Mouse (Mus musculus) lung, adult 2 months (tissue): ENCODE results near the gene B3galt1.

Experiments
- CTCF ChIP-seq: fragments of 200-500 bp; IDR thresholded peaks from 2 replicates; pipeline ENCODE4 v1.5.1; 2011; ENCODE audit warnings: mild to moderate bottlenecking, low read length, control low read depth; ENCODE audit not compliant: insufficient read depth
- POLR2A ChIP-seq: fragments of 200-500 bp; IDR thresholded peaks from 2 replicates; pipeline ENCODE4 v1.6.1; 2011; ENCODE audit warnings: low read depth, mild to moderate bottlenecking, control low read depth, low read length, borderline replicate concordance; ENCODE audit errors: extremely low read depth

DNA sequence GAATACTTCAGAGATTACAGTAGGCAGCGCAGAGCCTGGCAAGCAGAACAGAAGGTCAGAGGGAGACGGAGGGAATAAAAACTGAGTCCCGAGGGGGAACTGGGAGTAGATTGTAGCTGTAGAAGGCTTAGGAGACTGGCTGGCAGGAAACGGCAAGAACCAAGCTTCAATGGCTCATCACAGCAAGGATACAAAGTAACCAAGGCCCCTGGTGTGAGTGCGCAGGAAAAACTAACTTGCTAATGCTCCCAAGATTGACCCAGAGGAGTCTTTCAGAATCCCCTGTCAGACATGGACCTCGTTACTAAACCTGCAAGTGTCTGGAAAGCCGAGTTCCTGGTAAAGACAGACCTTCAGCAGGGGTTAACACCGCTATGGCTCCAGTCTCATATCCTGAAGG, 21.2 kb upstream of the B3galt1 start:
- TF ChIP-seq CTCF, result no peak
- TF ChIP-seq POLR2A, result no peak
